Mouse (Mus musculus) CD8-positive naive resting alpha-beta T cell, adult 2 months (primary cell): ENCODE data around the gene Alkbh6.
A peak's percentile ranks its signal among the peaks of the same experiment; 100 is the strongest.

Experiments
- DNase-seq, 2 experiments: peaks; one replicate each; pipeline ENCODE4 v3.0.0; 2022; ENCODE audit warnings: low read depth in 2 of 2, low spot score in 2 of 2

Gene Alkbh6

GRCm38 (mm10) chr7:30308076-30309005, at the start of gene Alkbh6:
Gene Alkbh6, plus strand, starts transcription at chr7:30308717.
- DNase-seq = peak; percentile 90 to 91

- no peak for DNase-seq
Observed at GRCm38 (mm10) chr7:30265041-30265440, 43.5 kb upstream of the Alkbh6 start.

- DNase-seq = no peak
Observed at GRCm38 (mm10) chr7:30265531-30265930, 43.0 kb upstream of the Alkbh6 start.

- no peak for DNase-seq
Observed at GRCm38 (mm10) chr7:30265935-30266334, 42.6 kb upstream of the Alkbh6 start.

- DNase-seq = no peak
Observed at GRCm38 (mm10) chr7:30266780-30267179, 41.7 kb upstream of the Alkbh6 start.

GRCm38 (mm10) chr7:30269641-30270040, 38.9 kb upstream of the Alkbh6 start:
- DNase-seq = no peak

- no peak for DNase-seq
Observed at GRCm38 (mm10) chr7:30274383-30274782, 34.1 kb upstream of the Alkbh6 start.

GRCm38 (mm10) chr7:30278911-30279310, 29.6 kb upstream of the Alkbh6 start:
- no peak for DNase-seq

GRCm38 (mm10) chr7:30279536-30279935, 29.0 kb upstream of the Alkbh6 start:
- no peak for DNase-seq

- peak; percentile 85 to 87 for DNase-seq
Observed at GRCm38 (mm10) chr7:30279951-30280669, 28.4 kb upstream of the Alkbh6 start, which contains the start of the genes Thap8 and Wdr62. Gene Thap8, plus strand, starts transcription at chr7:30280094. Gene Wdr62, minus strand, starts transcription at chr7:30280419.

- DNase-seq = peak; percentile 59 to 69
Observed at GRCm38 (mm10) chr7:30280670-30281138, 27.8 kb upstream of the Alkbh6 start.

- no peak for DNase-seq
Observed at GRCm38 (mm10) chr7:30281522-30281921, 27.0 kb upstream of the Alkbh6 start.

- DNase-seq = no peak
Observed at GRCm38 (mm10) chr7:30282740-30283139, 25.8 kb upstream of the Alkbh6 start.

GRCm38 (mm10) chr7:30286701-30287410, 21.7 kb upstream of the Alkbh6 start:
- DNase-seq = no peak

GRCm38 (mm10) chr7:30288046-30288445, 20.5 kb upstream of the Alkbh6 start:
- DNase-seq = no peak

- DNase-seq = no peak
Observed at GRCm38 (mm10) chr7:30289071-30289713, 19.3 kb upstream of the Alkbh6 start.

GRCm38 (mm10) chr7:30289714-30290399, 18.7 kb upstream of the Alkbh6 start:
- DNase-seq = no peak

- no peak for DNase-seq
Observed at GRCm38 (mm10) chr7:30291215-30292131, 17.0 kb upstream of the Alkbh6 start, which contains the start of gene Clip3. Gene Clip3, plus strand, starts transcription at chr7:30291728.

- DNase-seq = no peak
Observed at GRCm38 (mm10) chr7:30293795-30294194, 14.7 kb upstream of the Alkbh6 start.
